In the genomic region with DNA sequence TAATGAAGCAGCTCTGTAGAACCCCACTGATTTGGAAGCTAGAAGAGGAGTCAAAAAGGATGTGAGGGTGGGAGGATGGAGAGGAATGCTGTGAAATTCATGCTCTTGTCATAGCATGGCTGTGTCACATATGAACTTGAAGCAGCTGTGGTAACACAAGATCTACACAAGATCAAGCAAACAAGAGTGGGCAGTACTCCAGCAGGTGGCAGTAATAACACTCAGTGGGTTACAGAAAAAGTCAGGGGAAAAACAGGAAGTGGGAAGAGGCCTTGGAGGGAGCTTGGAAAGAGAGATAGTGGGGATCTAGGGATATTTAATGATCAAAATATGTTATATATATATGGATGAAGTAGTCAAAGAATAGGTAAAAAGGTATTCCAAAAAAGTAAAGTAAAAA, we compare ENCODE assay signal across 23 mouse cellular contexts.
DNase-seq lines count a peak whose midpoint lies in the region; ATAC-seq and TF ChIP-seq lines count a peak whose summit lies in the region.
"Had no signal": no experiment of that assay in that cellular context is flagged by ENCODE, and none has a peak within 500 bp of the region (broad histone marks: within the 10 kb centered on the region; RNA-seq: fewer than 3 reads in every experiment).

No protein-coding gene starts in this region.

- no peaks in the 10 kb centered on the region; the same call in 1 of the 2 replicates for H3K27me3 ChIP-seq in G1E (ENCODE audit: insufficient read depth, low read length)
- H3K27me3 ChIP-seq: forebrain, embryonic 13.5 days; limb, embryonic 13.5 days; midbrain, embryonic 12.5 days; neural tube, embryonic 15.5 days had no signal

- peak; percentile 6 for DNase-seq in embryo, embryonic 10 days (ENCODE audit: low spot score)
- no peak for DNase-seq in embryo, embryonic 9.5 days (ENCODE audit: extremely low spot score)
- DNase-seq in layer of hippocampus, adult 2 months (ENCODE audit: low spot score in 2 of 2): no peak
- no peak for DNase-seq in layer of hippocampus, postnatal 36 days
- DNase-seq in G1E (ENCODE audit: low spot score): peak; percentile 4
- peak; percentile 4 for DNase-seq in c-Kit-positive CD71-positive TER-119-positive erythroid progenitor cells, embryonic 14.5 days (ENCODE audit: low spot score)
- DNase-seq in spleen, postnatal 14 days (ENCODE audit: low spot score in 2 of 2): no peak
- no peak for DNase-seq in ovary, postnatal 14 days (ENCODE audit: low spot score)
- DNase-seq: adrenal gland, postnatal 25 days; gastrocnemius, postnatal 14 days; kidney, adult 18-20 months; lung, adult 18-20 months; lung, postnatal 4 days; right cerebral cortex, postnatal 4 days; thymus, postnatal 4 days had no signal

- H3K4me3 ChIP-seq in layer of hippocampus, adult 2 months: no peak overlapping the region
- H3K4me3 ChIP-seq in G1E (ENCODE audit: low read depth, low read length): no peak overlapping the region
- H3K4me3 ChIP-seq: embryonic facial prominence, embryonic 10.5 days; forebrain, embryonic 13.5 days; limb, embryonic 13.5 days; midbrain, embryonic 12.5 days; myocyte; neural tube, embryonic 15.5 days had no signal

- no peaks in the 10 kb centered on the region for H3K9me3 ChIP-seq in G1E (replicated peaks)
- H3K9me3 ChIP-seq: embryonic facial prominence, embryonic 10.5 days; forebrain, embryonic 13.5 days; limb, embryonic 13.5 days; midbrain, embryonic 12.5 days; neural tube, embryonic 15.5 days had no signal

- peak; percentile 35; the same call in 1 of the 2 replicates for TF ChIP-seq CTCF in layer of hippocampus, adult 2 months (conservative IDR thresholded peaks at IDR 0.05)
- TF ChIP-seq CTCF in G1E (IDR thresholded peaks at IDR 0.05; ENCODE audit: low read depth, low read length): no peak

- H3K27ac ChIP-seq in layer of hippocampus, adult 2 months: no peak overlapping the region
- H3K27ac ChIP-seq: embryonic facial prominence, embryonic 10.5 days; forebrain, embryonic 13.5 days; hindbrain, embryonic 14.5 days; limb, embryonic 13.5 days; midbrain, embryonic 12.5 days; neural tube, embryonic 15.5 days had no signal

- ATAC-seq in G1E (ENCODE audit: extremely low read depth, insufficient number of reproducible peaks, low FRiP score, poor library complexity, severe bottlenecking): peak; percentile 8; the same call in 1 of the 2 replicates
- ATAC-seq: activated CD4-positive, CD25-positive, alpha-beta regulatory T cell, adult 4 months; forebrain, embryonic 13.5 days had no signal

- no peaks in the 10 kb centered on the region for H3K36me3 ChIP-seq in G1E (replicated peaks)
- H3K36me3 ChIP-seq: embryonic facial prominence, embryonic 10.5 days; limb, embryonic 13.5 days; midbrain, embryonic 12.5 days; neural tube, embryonic 15.5 days had no signal

- H3K4me1 ChIP-seq in G1E (ENCODE audit: insufficient read depth, low read depth, low read length): no peaks in the 10 kb centered on the region
- H3K4me1 ChIP-seq: embryonic facial prominence, embryonic 10.5 days; forebrain, embryonic 13.5 days; limb, embryonic 13.5 days; midbrain, embryonic 12.5 days; neural tube, embryonic 15.5 days had no signal

Comparison
In these comparisons a context has a peak if more than half of its experiments do, and no peak if none do; other contexts are left out.
1. DNase-seq: peak in embryo, embryonic 10 days (single experiment), G1E (single experiment) and c-Kit-positive CD71-positive TER-119-positive erythroid progenitor cells, embryonic 14.5 days (single experiment); none in embryo, embryonic 9.5 days (single experiment), layer of hippocampus, adult 2 months (0 of 2), layer of hippocampus, postnatal 36 days (0 of 2), spleen, postnatal 14 days (0 of 2) and ovary, postnatal 14 days (single experiment).